Mouse (Mus musculus): Measurements from ENCODE around the gene Abhd10. TPM values are rescaled to one million over a fixed set of nuclear protein-coding genes. Genes with fewer than 3 reads are reported as not detected.

Abhd10 gene
- polyA plus RNA-seq, 2 experiments, result 10.1 to 17.3 TPM

GRCm38 (mm10) chr16:45780001-45780400 is 37.2 kb upstream of the Abhd10 start:
- Histone ChIP-seq H3K9me3 (ENCODE audit: control insufficient read depth, low read length) (no peaks in the 10 kb centered on the region), H3K4me1 (replicated peaks; ENCODE audit: control insufficient read depth in 2 of 2, insufficient read depth in 2 of 2, low read length in 1 of 2) (no peaks in the 10 kb centered on the region), H3K36me3 (replicated peaks; ENCODE audit: control insufficient read depth, insufficient read depth, low read depth) (no peaks in the 10 kb centered on the region), H3K4me2 (ENCODE audit: low read depth) (no peak overlapping the region), H3K27ac (no peak overlapping the region), H3K9ac (replicated peaks) (no peak overlapping the region), H3K27me3 (ENCODE audit: control insufficient read depth, insufficient read depth, low read length) (no peaks in the 10 kb centered on the region), H3K4me3 (ENCODE audit: insufficient read depth in 1 of 2, low read depth in 2 of 2, low read length in 2 of 2) (no peak overlapping the region)
- ATAC-seq (ENCODE audit: insufficient read depth) (no peak), DNase-seq (ENCODE audit: low read depth in 3 of 3, low spot score in 3 of 3) (no peak)
- 45% methylated on average over 6 of the region's 6 CpGs for WGBS (ENCODE audit: insufficient replicate concordance)
- TF ChIP-seq CTCF (IDR thresholded peaks at IDR 0.05; ENCODE audit: low read depth) (no peak), EP300 (IDR thresholded peaks at IDR 0.05; ENCODE audit: low read depth) (no peak)

DNA sequence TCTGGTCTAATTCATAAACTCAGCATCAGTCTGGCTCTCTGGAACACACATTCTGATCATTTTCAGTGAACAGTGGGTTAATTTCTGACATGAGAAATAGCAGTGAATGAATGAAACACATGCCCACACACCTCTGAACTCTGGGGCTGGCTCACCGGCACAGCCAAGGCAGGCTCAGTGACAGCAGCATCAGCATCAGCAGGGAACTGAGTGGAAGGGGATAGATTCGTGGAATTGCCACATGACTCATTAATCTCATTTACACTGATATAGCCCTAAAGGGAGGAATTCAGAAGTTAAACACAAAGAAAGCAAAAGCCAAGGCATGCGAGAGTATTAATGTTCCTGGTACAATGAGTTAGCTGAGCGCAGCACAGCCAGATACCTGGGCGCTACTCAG is 32.1 kb upstream of the Abhd10 start:
- no peak for ATAC-seq (ENCODE audit: insufficient read depth)
- WGBS (ENCODE audit: insufficient replicate concordance), result 72% methylated on average over 5 of the region's 5 CpGs
- TF ChIP-seq EP300 (IDR thresholded peaks at IDR 0.05; ENCODE audit: low read depth) (no peak), CTCF (IDR thresholded peaks at IDR 0.05; ENCODE audit: low read depth) (no peak)
- H3K4me1 ChIP-seq (replicated peaks; ENCODE audit: control insufficient read depth in 2 of 2, insufficient read depth in 2 of 2, low read length in 1 of 2), result no peaks in the 10 kb centered on the region
- no peak overlapping the region for H3K27ac ChIP-seq
- H3K4me3 ChIP-seq (ENCODE audit: insufficient read depth in 1 of 2, low read depth in 2 of 2, low read length in 2 of 2), result no peak overlapping the region
- H3K36me3 ChIP-seq (replicated peaks; ENCODE audit: control insufficient read depth, insufficient read depth, low read depth), result no peaks in the 10 kb centered on the region
- no peak overlapping the region for H3K4me2 ChIP-seq (ENCODE audit: low read depth)
- no peak overlapping the region for H3K9ac ChIP-seq (replicated peaks)
- no peak for DNase-seq (ENCODE audit: low read depth in 3 of 3, low spot score in 3 of 3)
- no peaks in the 10 kb centered on the region for H3K9me3 ChIP-seq (ENCODE audit: control insufficient read depth, low read length)
- no peaks in the 10 kb centered on the region for H3K27me3 ChIP-seq (ENCODE audit: control insufficient read depth, insufficient read depth, low read length)

- TF ChIP-seq CTCF (IDR thresholded peaks at IDR 0.05; ENCODE audit: low read depth) (no peak), EP300 (IDR thresholded peaks at IDR 0.05; ENCODE audit: low read depth) (no peak)
- Histone ChIP-seq H3K9me3 (ENCODE audit: control insufficient read depth, low read length) (no peaks in the 10 kb centered on the region), H3K9ac (replicated peaks) (no peak overlapping the region), H3K27me3 (ENCODE audit: control insufficient read depth, insufficient read depth, low read length) (no peaks in the 10 kb centered on the region), H3K4me3 (ENCODE audit: insufficient read depth in 1 of 2, low read depth in 2 of 2, low read length in 2 of 2) (no peak overlapping the region), H3K4me2 (ENCODE audit: low read depth) (no peak overlapping the region), H3K27ac (no peak overlapping the region), H3K4me1 (replicated peaks; ENCODE audit: control insufficient read depth in 2 of 2, insufficient read depth in 2 of 2, low read length in 1 of 2) (no peaks in the 10 kb centered on the region), H3K36me3 (replicated peaks; ENCODE audit: control insufficient read depth, insufficient read depth, low read depth) (no peaks in the 10 kb centered on the region)
- DNase-seq (ENCODE audit: low read depth in 3 of 3, low spot score in 3 of 3) (no peak), ATAC-seq (ENCODE audit: insufficient read depth) (no peak)
- WGBS (ENCODE audit: insufficient replicate concordance), result 64% methylated on average over 6 of the region's 6 CpGs
These were observed 28.2 kb upstream of the Abhd10 start for GRCm38 (mm10) chr16:45770914-45771313.

DNA sequence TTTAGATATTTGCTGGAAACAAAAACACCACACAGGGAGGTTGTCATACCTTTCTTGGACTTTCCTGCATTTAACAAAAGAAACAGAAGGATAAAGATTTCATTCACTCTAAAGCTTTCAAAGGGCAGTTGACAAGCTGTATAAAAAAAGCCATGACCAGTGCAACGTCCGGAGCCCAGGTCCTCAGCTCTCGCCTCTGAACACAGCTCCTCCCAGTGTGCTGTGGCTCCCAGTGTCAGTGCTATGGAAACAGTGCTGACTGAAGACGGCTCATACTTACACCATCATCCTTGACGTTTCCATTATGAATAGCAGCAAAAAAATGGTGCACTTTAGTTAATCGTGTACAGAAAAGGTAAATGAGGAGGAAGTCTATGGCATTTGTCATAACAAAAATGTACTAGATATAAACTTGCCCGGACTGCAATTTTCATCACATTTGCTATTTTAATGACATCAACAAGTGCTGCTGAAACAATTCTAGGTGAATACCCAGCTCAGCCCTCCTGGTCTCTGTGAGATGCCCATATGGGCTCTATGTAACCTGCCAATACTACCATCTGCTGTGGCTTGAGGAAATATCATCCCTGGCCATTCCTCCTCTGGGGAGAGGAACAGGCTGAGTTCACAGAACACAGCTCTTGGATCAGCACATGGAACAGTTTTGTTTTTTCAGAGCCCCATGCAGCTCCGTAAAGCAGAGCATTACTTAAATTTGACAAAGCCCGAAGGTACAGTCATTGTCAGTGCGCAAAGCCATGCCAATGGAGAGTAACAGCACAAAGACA is 25.3 kb upstream of the Abhd10 start:
- 68% methylated on average over 10 of the region's 10 CpGs for WGBS (ENCODE audit: insufficient replicate concordance)
- Histone ChIP-seq H3K27me3 (ENCODE audit: control insufficient read depth, insufficient read depth, low read length) (no peaks in the 10 kb centered on the region), H3K4me3 (ENCODE audit: insufficient read depth in 1 of 2, low read depth in 2 of 2, low read length in 2 of 2) (no peak overlapping the region), H3K4me1 (replicated peaks; ENCODE audit: control insufficient read depth in 2 of 2, insufficient read depth in 2 of 2, low read length in 1 of 2) (no peaks in the 10 kb centered on the region), H3K27ac (no peak overlapping the region), H3K36me3 (replicated peaks; ENCODE audit: control insufficient read depth, insufficient read depth, low read depth) (no peaks in the 10 kb centered on the region), H3K9me3 (ENCODE audit: control insufficient read depth, low read length) (no peaks in the 10 kb centered on the region), H3K4me2 (ENCODE audit: low read depth) (no peak overlapping the region), H3K9ac (replicated peaks) (no peak overlapping the region)
- ATAC-seq (ENCODE audit: insufficient read depth) (no peak), DNase-seq (ENCODE audit: low read depth in 3 of 3, low spot score in 3 of 3) (no peak)
- TF ChIP-seq EP300 (IDR thresholded peaks at IDR 0.05; ENCODE audit: low read depth), result no peak

DNA sequence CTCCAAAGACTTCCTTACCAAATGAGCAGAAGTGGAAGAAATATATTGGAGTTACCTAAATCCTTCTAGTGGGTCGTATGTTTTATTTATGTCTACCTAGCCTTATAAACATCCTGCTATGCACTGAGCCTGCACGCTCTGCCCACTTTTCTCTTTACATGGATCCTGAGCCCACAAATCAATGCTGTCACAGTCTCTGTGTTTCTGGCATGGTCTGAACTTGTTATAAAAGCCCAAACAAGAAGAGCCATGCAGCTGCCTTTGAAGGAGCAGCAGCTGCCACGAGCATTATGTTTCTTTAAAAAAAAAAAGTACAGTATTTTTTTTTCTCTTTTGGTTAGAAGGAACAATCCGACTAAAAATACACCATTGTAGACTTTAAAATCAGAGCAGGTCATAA is 24.7 kb upstream of the Abhd10 start:
- TF ChIP-seq CTCF (IDR thresholded peaks at IDR 0.05; ENCODE audit: low read depth), result no peak
- no peak for TF ChIP-seq EP300 (IDR thresholded peaks at IDR 0.05; ENCODE audit: low read depth)
- Histone ChIP-seq H3K27me3 (ENCODE audit: control insufficient read depth, insufficient read depth, low read length) (no peaks in the 10 kb centered on the region), H3K4me3 (ENCODE audit: insufficient read depth in 1 of 2, low read depth in 2 of 2, low read length in 2 of 2) (no peak overlapping the region), H3K9ac (replicated peaks) (no peak overlapping the region), H3K9me3 (ENCODE audit: control insufficient read depth, low read length) (no peaks in the 10 kb centered on the region), H3K4me1 (replicated peaks; ENCODE audit: control insufficient read depth in 2 of 2, insufficient read depth in 2 of 2, low read length in 1 of 2) (no peaks in the 10 kb centered on the region), H3K27ac (no peak overlapping the region), H3K36me3 (replicated peaks; ENCODE audit: control insufficient read depth, insufficient read depth, low read depth) (no peaks in the 10 kb centered on the region), H3K4me2 (ENCODE audit: low read depth) (no peak overlapping the region)
- no peak for DNase-seq (ENCODE audit: low read depth in 3 of 3, low spot score in 3 of 3)
- WGBS (ENCODE audit: insufficient replicate concordance), result 60% methylated on average over 4 of the region's 4 CpGs
- ATAC-seq (ENCODE audit: insufficient read depth), result no peak

Measured in liver, embryonic 14.5 days (tissue).